Mouse (Mus musculus) layer of hippocampus, adult 9-11 months (tissue): ENCODE results near the gene Spesp1.
A peak's percentile ranks its signal among the peaks of the same experiment; 100 is the strongest.

ENCODE experiments used
- DNase-seq: peaks from one replicate; pipeline ENCODE4 v3.0.0; 2022

Spesp1 gene

GRCm38 (mm10) chr9:62245612-62246379, 36.2 kb downstream of the Spesp1 start:
- no peak for DNase-seq

GRCm38 (mm10) chr9:62244612-62245010, 37.4 kb downstream of the Spesp1 start:
- no peak for DNase-seq

- DNase-seq = peak; percentile 44
Observed at GRCm38 (mm10) chr9:62243991-62244611, 37.9 kb downstream of the Spesp1 start.

GRCm38 (mm10) chr9:62240036-62240435, 42.0 kb downstream of the Spesp1 start:
- no peak for DNase-seq

- no peak for DNase-seq
Observed at GRCm38 (mm10) chr9:62237381-62237980, 44.5 kb downstream of the Spesp1 start.

GRCm38 (mm10) chr9:62235501-62235900, 46.5 kb downstream of the Spesp1 start:
- no peak for DNase-seq

GRCm38 (mm10) chr9:62232649-62233048, 49.4 kb downstream of the Spesp1 start:
- no peak for DNase-seq

- no peak for DNase-seq
Observed at GRCm38 (mm10) chr9:62231046-62231445, 51.0 kb downstream of the Spesp1 start.

- DNase-seq = no peak
Observed at GRCm38 (mm10) chr9:62229985-62230384, 52.0 kb downstream of the Spesp1 start.

GRCm38 (mm10) chr9:62222481-62222880, 59.5 kb downstream of the Spesp1 start:
- peak; percentile 61 for DNase-seq

GRCm38 (mm10) chr9:62222029-62222428, 60.0 kb downstream of the Spesp1 start:
- no peak for DNase-seq
